Mouse (Mus musculus) forebrain, embryonic 12.5 days (tissue): ENCODE measurements around the gene Dlg2. TPM values are rescaled to one million over a fixed set of nuclear protein-coding genes. Genes with fewer than 3 reads are reported as not detected.

Experiments
- ATAC-seq: fragments of 200-750 bp; cut with Nextera tagmentation; 2 replicates; pipeline ENCODE4 v1.8.0; 2017; ENCODE audit warnings: moderate TSS enrichment; ENCODE audit not compliant: low FRiP score
- H3K27ac ChIP-seq: fragments of 300-500 bp; sonication (generic); 2 replicates; pipeline ENCODE4 v1.5.1; 2016; ENCODE audit warnings: mild to moderate bottlenecking
- H3K27me3 ChIP-seq: fragments of 300-500 bp; sonication (generic); 2 replicates; pipeline ENCODE4 v1.6.1; 2016; ENCODE audit warnings: mild to moderate bottlenecking
- H3K36me3 ChIP-seq: fragments of 300-500 bp; sonication (generic); replicated peaks from 2 replicates; pipeline ENCODE4 v1.6.1; 2016; ENCODE audit warnings: mild to moderate bottlenecking
- H3K4me1 ChIP-seq: fragments of 300-500 bp; sonication (generic); 2 replicates; pipeline ENCODE4 v1.6.1; 2016
- H3K4me2 ChIP-seq: fragments of 300-500 bp; sonication (generic); 2 replicates; pipeline ENCODE4 v1.6.1; 2016; ENCODE audit warnings: mild to moderate bottlenecking, moderate library complexity
- H3K4me3 ChIP-seq: fragments of 300-500 bp; sonication (generic); replicated peaks from 2 replicates; pipeline ENCODE4 v1.5.1; 2016; ENCODE audit warnings: mild to moderate bottlenecking
- H3K9ac ChIP-seq: fragments of 300-500 bp; sonication (generic); 2 replicates; pipeline ENCODE4 v1.6.1; 2016; ENCODE audit warnings: mild to moderate bottlenecking
- H3K9me3 ChIP-seq: fragments of 300-500 bp; sonication (generic); 2 replicates; pipeline ENCODE4 v1.6.1; 2016
- WGBS: fragments of 180-500 bp; shearing (Covaris S2); methylation state at CpG from one replicate; pipeline ENCODE4 v1.1.7; 2016; 5-methylcytosine and 5-hydroxymethylcytosine counted together
- polyA plus RNA-seq: library from polyadenylated mRNA; unstranded; fragments of >200 nt; fragmentation: Nextera tagmentation; extraction: Ambion mirVana; gene quantifications from 2 replicates; pipeline ENCODE4 v1.2.1, GENCODE M21; 2016

Gene Dlg2
- polyA plus RNA-seq, 1 experiment from 2014 or later: 6.5 TPM

DNA sequence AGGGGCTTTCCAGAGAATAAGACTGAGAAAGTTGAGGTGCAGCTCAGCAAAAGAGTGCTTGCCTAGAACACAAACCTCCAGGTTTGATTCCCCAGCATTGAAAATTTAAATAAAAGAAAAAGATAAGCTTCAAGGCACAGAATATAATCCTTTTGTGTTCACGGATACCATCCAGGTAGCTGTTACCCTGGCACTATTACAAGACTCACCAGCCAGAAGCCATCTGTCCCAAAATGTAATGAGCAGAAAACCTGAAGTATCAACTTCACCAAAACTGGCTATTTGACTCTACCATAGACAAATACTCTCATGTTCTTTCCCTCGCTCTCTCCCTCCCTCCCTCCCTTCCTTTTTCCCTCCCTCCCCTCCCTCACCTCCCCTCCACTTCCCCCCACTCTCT, 1764.4 kb downstream of the Dlg2 start:
- Histone ChIP-seq H3K4me3 (no peak overlapping the region), H3K4me2 (no peak overlapping the region), H3K9me3 (no peaks in the 10 kb centered on the region), H3K9ac (no peak overlapping the region), H3K27ac (no peak overlapping the region), H3K27me3 (no peaks in the 10 kb centered on the region), H3K36me3 (no peaks in the 10 kb centered on the region), H3K4me1 (peaks cover under 1% of the 10 kb centered on the region; the same call in 1 of the 2 replicates)
- 83% methylated on average over 2 of the region's 2 CpGs for WGBS
- no peak for ATAC-seq

DNA sequence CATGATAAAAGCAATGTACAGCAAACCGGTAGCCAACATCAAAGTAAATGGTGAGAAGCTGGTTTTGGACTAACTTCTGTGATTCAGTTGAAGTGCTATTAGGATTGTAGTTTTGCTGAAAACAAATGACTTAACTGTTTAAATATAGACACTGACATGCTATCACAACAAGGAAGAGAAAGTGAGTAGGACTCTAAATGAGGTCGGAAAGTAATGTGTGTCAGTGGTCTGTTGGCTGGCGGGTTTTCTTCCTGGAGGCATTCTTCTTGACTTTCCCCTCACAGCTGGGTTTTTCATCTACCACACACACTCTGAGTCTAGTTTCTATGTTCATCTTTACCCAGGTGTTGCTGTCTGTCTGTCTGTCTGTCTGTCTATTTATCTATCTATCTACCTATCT, 1771.1 kb downstream of the Dlg2 start:
- ATAC-seq: no peak

DNA sequence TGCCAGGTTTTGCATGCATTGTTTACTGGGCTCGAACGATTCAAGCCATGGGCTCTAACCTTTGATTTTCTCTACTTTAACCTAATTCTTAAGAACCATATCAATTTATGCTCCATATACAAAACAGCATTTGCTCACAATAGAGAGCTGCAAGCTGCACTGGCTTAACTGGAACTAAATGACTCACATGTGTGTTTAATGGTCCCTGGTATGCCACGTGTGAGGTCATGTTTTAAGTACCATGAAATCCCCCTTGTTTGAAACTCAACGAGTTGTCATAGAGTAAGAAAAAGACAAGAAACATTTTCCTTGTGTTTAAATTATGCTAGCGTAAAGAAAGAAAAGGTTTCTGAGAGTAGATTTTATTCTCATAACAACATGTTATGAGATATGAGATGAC, 1772.1 kb downstream of the Dlg2 start:
- Histone ChIP-seq H3K27me3 (no peaks in the 10 kb centered on the region), H3K4me3 (no peak overlapping the region), H3K9ac (no peak overlapping the region), H3K4me1 (no peaks in the 10 kb centered on the region), H3K36me3 (no peaks in the 10 kb centered on the region), H3K9me3 (no peaks in the 10 kb centered on the region), H3K4me2 (no peak overlapping the region), H3K27ac (no peak overlapping the region)
- WGBS: 83% methylated on average over 5 of the region's 5 CpGs
- no peak for ATAC-seq

More for the DNA sequence above, 1771.1 kb downstream of the Dlg2 start:
- no peak overlapping the region for H3K4me3 ChIP-seq
- no peak overlapping the region for H3K9ac ChIP-seq
- H3K9me3 ChIP-seq: no peaks in the 10 kb centered on the region
- no peaks in the 10 kb centered on the region for H3K4me1 ChIP-seq
- 87% methylated on average over 3 of the region's 3 CpGs for WGBS
- H3K4me2 ChIP-seq: no peak overlapping the region
- no peaks in the 10 kb centered on the region for H3K36me3 ChIP-seq
- H3K27me3 ChIP-seq: no peaks in the 10 kb centered on the region
- H3K27ac ChIP-seq: no peak overlapping the region

DNA sequence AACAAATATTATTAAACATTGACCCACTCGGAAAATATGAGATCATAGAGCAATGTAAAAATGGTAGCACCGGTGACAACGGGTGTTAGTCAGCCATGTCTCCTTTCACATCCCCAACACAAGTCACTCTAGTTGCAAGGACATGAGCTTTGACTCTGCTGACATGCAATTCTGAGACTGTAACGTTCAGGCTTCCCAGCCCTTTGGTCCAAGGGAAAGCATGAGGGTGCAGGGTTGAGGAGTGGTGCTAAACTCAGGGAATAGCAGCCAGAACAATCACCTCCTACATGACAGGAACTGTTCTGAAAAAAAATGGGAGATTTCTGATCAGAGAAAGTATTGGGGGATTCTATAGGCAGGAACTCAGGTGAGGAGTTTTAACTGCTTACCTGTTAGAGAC, 1781.7 kb downstream of the Dlg2 start:
- no peak overlapping the region for H3K9ac ChIP-seq
- 90% methylated on average over 4 of the region's 4 CpGs for whole genome bisulfite sequencing
- H3K27ac ChIP-seq: no peak overlapping the region
- H3K4me2 ChIP-seq: no peak overlapping the region
- H3K4me3 ChIP-seq: no peak overlapping the region
- ATAC-seq: no peak
- H3K36me3 ChIP-seq: no peaks in the 10 kb centered on the region
- no peaks in the 10 kb centered on the region for H3K4me1 ChIP-seq
- no peaks in the 10 kb centered on the region for H3K9me3 ChIP-seq
- H3K27me3 ChIP-seq: no peaks in the 10 kb centered on the region

DNA sequence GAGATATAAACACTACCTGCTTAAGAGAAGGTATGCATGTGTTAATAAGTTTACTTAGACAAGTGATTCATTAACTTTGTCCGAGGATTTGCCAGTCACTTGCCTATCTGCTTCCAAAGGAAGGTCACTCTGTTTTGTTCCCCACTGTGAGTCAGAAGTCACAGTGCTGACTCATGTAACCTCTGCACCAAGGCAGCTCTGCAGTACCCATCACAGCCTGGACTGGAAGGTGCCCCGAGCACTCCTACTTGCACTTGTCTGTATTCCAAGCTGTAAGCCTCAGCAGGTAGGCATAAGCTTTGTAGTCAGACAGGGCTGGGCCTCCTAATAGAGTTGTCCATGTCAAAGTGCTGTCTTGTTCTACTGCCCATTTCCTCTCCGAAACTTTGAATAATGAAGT, 1782.2 kb downstream of the Dlg2 start:
- H3K4me3 ChIP-seq: no peak overlapping the region
- H3K4me1 ChIP-seq: no peaks in the 10 kb centered on the region
- H3K27me3 ChIP-seq: no peaks in the 10 kb centered on the region
- no peak for ATAC-seq
- no peaks in the 10 kb centered on the region for H3K9me3 ChIP-seq
- no peaks in the 10 kb centered on the region for H3K36me3 ChIP-seq
- WGBS: 80% methylated on average over 3 of the region's 3 CpGs
- H3K9ac ChIP-seq: no peak overlapping the region
- no peak overlapping the region for H3K27ac ChIP-seq
- no peak overlapping the region for H3K4me2 ChIP-seq

DNA sequence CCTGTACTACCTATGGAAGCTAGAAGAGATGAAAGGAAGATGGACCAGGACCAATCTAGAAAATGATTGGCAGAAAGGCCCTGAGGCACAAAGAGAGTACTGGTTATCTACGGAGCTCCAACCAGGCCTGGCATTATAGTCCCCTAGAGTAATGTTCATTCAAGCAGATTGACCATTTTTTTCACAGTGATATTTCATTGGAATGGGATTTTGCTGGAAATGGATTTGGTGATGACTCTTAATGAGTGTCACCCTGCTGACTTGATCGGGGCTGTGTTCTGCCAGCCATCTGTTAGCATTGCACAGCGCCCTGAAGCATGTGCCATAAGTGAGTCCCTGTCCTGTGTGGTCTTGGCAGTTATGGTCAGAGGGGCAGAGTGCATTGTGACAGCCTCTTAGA, 1787.9 kb downstream of the Dlg2 start:
- no peaks in the 10 kb centered on the region for H3K9me3 ChIP-seq
- no peaks in the 10 kb centered on the region for H3K36me3 ChIP-seq
- H3K27me3 ChIP-seq: no peaks in the 10 kb centered on the region
- ATAC-seq: no peak
- WGBS: 84% methylated on average over 3 of the region's 3 CpGs
- no peak overlapping the region for H3K27ac ChIP-seq
- H3K4me2 ChIP-seq: no peak overlapping the region
- H3K4me3 ChIP-seq: no peak overlapping the region
- no peaks in the 10 kb centered on the region for H3K4me1 ChIP-seq
- no peak overlapping the region for H3K9ac ChIP-seq

DNA sequence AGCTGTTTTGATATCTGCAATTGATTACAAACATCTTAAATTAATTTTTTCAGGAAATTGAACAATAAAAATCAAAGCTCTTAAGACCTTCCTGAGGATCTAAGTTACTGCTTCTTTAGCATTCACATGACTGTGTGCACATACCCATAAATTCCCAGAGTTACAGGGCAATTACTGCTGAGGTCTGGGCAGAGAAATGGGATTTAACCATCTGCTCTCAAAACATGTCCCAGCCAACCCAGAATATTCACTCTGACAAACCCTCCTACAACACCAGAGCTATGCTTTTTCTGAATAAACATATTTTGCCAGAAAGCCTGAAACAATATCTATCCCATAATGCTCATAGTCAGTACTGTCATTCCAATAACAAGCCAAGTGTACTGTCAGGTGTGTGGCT, 1788.5 kb downstream of the Dlg2 start:
- no peaks in the 10 kb centered on the region for H3K9me3 ChIP-seq
- no peak overlapping the region for H3K4me3 ChIP-seq
- no peak overlapping the region for H3K9ac ChIP-seq
- H3K4me1 ChIP-seq: no peaks in the 10 kb centered on the region
- H3K27ac ChIP-seq: no peak overlapping the region
- no peak overlapping the region for H3K4me2 ChIP-seq
- no peaks in the 10 kb centered on the region for H3K27me3 ChIP-seq
- ATAC-seq: no peak
- no peaks in the 10 kb centered on the region for H3K36me3 ChIP-seq

DNA sequence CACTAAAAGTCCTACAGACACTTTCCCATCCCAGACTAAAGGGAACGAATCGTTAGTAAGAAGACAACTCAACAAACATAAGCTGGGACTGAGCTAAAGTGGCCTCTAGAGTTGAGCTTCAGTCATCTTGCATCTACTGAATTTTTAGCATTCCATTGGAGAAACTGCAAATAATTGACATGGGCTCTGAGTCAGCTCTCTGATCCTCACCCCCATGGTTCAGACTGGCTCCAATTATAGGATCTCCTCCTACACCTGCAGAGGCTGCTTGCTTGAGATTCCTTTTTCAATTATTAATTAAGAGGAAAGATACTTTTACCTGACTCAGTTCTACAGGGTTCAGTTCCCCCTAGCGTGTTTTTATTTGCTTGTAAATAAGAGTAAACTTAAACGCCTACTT, 1798.9 kb downstream of the Dlg2 start:
- Histone ChIP-seq H3K36me3 (no peaks in the 10 kb centered on the region), H3K9ac (no peak overlapping the region), H3K27me3 (no peaks in the 10 kb centered on the region), H3K4me3 (no peak overlapping the region), H3K9me3 (no peaks in the 10 kb centered on the region), H3K4me2 (no peak overlapping the region), H3K4me1 (no peaks in the 10 kb centered on the region), H3K27ac (no peak overlapping the region)
- 86% methylated on average over 4 of the region's 4 CpGs for WGBS
- ATAC-seq: no peak

DNA sequence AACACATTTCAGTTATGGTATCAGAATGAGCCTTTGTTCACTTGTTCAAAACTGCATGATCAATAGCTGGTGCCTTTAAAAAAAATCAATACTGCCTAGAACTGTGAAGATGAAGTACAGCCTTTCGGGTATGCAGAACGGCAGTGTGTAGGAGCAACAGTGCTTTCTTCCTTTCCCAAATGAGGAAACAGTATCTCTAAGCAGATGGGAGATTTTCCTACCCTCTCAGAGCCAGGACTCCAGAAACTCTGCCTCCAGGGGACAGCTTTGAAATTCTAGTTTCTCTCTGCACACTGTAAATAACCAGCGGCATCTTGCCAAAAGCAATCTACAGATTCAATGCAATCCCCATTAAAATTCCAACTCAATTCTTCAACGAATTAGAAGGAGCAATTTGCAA, 1801.2 kb downstream of the Dlg2 start:
- H3K27ac ChIP-seq: no peak overlapping the region
- no peak overlapping the region for H3K4me3 ChIP-seq
- no peaks in the 10 kb centered on the region for H3K36me3 ChIP-seq
- no peaks in the 10 kb centered on the region for H3K4me1 ChIP-seq
- 76% methylated on average over 4 of the region's 4 CpGs for WGBS
- ATAC-seq: no peak
- no peaks in the 10 kb centered on the region for H3K9me3 ChIP-seq
- no peak overlapping the region for H3K9ac ChIP-seq
- no peaks in the 10 kb centered on the region for H3K27me3 ChIP-seq
- H3K4me2 ChIP-seq: no peak overlapping the region

DNA sequence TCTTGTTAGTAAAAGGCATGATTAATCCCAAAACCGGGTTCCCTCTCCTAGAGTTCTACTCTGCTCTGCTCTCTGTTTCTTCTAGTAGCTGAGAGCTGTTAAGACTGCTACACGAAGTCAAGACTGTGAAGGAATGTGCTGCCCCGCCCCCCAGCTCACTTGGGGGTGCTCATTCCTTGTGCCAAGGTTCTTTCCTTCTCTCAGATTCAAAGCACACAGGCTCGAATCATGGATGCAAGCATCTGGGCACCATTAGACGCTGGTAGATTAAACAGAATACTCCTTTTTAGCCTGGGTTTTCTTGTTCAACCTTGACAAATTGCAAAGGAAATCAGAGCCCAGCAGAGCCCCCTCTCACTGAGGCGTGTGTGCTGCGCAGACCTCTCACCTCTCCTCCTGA, 1804.5 kb downstream of the Dlg2 start:
- Histone ChIP-seq H3K27me3 (no peaks in the 10 kb centered on the region), H3K4me3 (no peak overlapping the region), H3K27ac (no peak overlapping the region), H3K4me1 (no peaks in the 10 kb centered on the region), H3K36me3 (no peaks in the 10 kb centered on the region), H3K9ac (no peak overlapping the region), H3K9me3 (no peaks in the 10 kb centered on the region), H3K4me2 (no peak overlapping the region)
- no peak for ATAC-seq
- 39% methylated on average over 7 of the region's 7 CpGs for WGBS

DNA sequence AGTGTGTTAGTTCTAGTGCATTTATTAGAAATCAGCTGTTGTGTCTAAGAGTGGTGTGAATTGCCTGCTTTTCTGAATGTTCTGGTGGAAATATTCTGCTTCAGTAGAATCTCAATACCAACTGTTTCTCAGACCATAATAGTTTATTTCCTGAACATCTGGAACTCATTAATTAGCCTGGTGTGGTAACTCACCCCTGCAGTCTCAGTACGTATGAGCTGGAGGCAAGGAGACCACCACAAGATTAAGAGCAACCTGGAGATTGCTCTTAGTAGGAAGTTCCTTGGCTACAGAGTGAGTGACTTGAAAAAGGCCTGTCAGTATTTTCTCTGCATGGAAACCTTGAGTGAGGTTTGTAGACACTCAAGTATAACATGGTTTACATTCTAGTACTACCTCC, 1810.6 kb downstream of the Dlg2 start:
- H3K4me1 ChIP-seq: no peaks in the 10 kb centered on the region
- no peak for ATAC-seq
- WGBS: 57% methylated on average over 1 of the region's 1 CpGs
- no peaks in the 10 kb centered on the region for H3K9me3 ChIP-seq
- H3K27ac ChIP-seq: no peak overlapping the region
- H3K4me3 ChIP-seq: no peak overlapping the region
- no peaks in the 10 kb centered on the region for H3K36me3 ChIP-seq
- H3K4me2 ChIP-seq: no peak overlapping the region
- H3K27me3 ChIP-seq: no peaks in the 10 kb centered on the region
- H3K9ac ChIP-seq: no peak overlapping the region

DNA sequence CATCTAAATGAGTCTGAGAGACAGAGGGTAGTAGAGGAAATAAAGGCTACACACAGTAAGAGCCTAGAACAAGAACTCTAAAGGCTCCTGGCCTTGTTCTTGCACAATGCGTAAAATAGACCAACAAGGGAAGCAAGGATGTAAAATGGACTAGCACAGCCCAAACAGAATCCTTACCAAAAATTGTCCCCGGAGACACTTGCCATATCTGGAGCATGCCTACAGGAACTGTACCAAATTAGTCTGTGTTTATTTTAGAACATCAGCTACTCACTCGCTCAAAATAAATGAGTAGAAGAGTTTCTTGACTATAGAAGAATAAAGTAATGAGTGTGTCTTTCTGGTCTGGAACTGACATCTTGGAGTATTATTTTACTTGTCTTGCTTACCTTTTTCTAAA, 1812.3 kb downstream of the Dlg2 start:
- no peak overlapping the region for H3K4me2 ChIP-seq
- WGBS: 95% methylated on average over 3 of the region's 3 CpGs
- H3K9me3 ChIP-seq: no peaks in the 10 kb centered on the region
- no peaks in the 10 kb centered on the region for H3K4me1 ChIP-seq
- H3K36me3 ChIP-seq: no peaks in the 10 kb centered on the region
- no peak overlapping the region for H3K4me3 ChIP-seq
- ATAC-seq: no peak
- H3K9ac ChIP-seq: no peak overlapping the region
- no peaks in the 10 kb centered on the region for H3K27me3 ChIP-seq
- H3K27ac ChIP-seq: no peak overlapping the region

DNA sequence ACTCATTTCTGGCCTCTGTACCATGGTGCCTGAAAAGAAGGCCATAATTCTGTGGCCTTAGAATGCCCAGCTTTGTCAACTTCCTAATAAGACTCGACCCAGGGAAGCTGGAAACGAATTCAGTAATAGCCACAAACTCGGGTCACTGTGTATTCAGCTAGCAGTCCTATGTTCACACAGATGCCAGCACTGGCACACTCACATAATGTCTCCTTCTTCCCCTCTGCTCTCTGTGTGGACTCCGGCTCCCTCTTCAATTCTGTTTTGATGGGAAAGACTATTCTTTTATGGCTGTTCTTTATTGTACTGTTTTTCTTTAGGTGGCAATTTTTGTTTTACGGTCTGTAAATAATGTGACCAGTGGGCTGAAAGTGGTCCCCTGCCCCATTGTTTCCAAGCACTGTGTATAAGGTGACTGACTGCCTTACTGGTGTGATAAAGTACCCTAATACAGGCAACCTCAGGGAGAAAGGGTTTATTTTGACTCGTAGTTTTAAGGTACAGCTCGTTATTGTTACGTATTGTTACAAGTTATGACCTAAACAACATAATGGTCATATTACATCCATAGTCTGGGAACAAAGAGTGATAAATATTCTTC, 1816.5 kb downstream of the Dlg2 start:
- H3K9me3 ChIP-seq: no peaks in the 10 kb centered on the region
- ATAC-seq: no peak
- WGBS: 71% methylated on average over 8 of the region's 8 CpGs
- no peak overlapping the region for H3K4me3 ChIP-seq
- no peaks in the 10 kb centered on the region for H3K27me3 ChIP-seq
- H3K27ac ChIP-seq: no peak overlapping the region
- H3K4me2 ChIP-seq: no peak overlapping the region
- H3K4me1 ChIP-seq: no peaks in the 10 kb centered on the region
- no peaks in the 10 kb centered on the region for H3K36me3 ChIP-seq
- no peak overlapping the region for H3K9ac ChIP-seq
